Mouse (Mus musculus): ENCODE results near the gene Tsfm. TPM values are rescaled to one million over a fixed set of nuclear protein-coding genes. Genes with fewer than 3 reads are reported as not detected.
A peak's percentile ranks its signal among the peaks of the same experiment; 100 is the strongest.

Gene Tsfm
- polyA plus RNA-seq, 1 experiment from 2014 or later: 84.5 TPM

DNA sequence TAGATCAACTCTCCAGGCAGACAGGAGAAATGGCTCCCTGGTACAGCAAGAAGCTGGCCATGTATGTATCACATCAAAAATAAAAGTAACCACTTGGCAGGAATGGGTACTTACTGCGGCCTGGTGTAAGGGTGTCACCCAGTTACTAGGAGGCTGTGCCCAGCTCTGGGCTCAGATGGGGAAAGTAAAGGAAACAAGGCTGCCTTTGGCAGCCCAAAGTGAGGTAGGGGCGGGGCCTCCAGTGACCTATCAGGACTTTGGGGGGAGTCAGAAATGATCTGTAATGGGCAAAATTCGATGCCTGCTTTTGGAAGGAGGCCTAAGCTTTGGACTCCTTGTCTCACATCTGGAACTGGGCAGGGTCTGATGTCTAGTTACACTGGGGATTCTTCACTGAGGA is 48.9 kb downstream of the Tsfm start:
- H3K27ac ChIP-seq: peak overlapping the region; percentile 100; the same call in 1 of the 2 replicates
- H3K4me2 ChIP-seq: peak overlapping the region; percentile 99
- H3K4me3 ChIP-seq: peak overlapping the region; percentile 95
- 44% methylated on average over 3 of the region's 3 CpGs for WGBS
- H3K4me1 ChIP-seq: peaks cover 69% of the 10 kb centered on the region
- no peaks in the 10 kb centered on the region for H3K9me3 ChIP-seq
- peaks cover 11% of the 10 kb centered on the region; the same call in 1 of the 2 replicates for H3K36me3 ChIP-seq
- no peaks in the 10 kb centered on the region for H3K27me3 ChIP-seq
- no peak for ATAC-seq (ENCODE audit: insufficient number of reproducible peaks, insufficient read depth, low FRiP score, low TSS enrichment, low read depth)
- H3K9ac ChIP-seq: peak overlapping the region; percentile 99

DNA sequence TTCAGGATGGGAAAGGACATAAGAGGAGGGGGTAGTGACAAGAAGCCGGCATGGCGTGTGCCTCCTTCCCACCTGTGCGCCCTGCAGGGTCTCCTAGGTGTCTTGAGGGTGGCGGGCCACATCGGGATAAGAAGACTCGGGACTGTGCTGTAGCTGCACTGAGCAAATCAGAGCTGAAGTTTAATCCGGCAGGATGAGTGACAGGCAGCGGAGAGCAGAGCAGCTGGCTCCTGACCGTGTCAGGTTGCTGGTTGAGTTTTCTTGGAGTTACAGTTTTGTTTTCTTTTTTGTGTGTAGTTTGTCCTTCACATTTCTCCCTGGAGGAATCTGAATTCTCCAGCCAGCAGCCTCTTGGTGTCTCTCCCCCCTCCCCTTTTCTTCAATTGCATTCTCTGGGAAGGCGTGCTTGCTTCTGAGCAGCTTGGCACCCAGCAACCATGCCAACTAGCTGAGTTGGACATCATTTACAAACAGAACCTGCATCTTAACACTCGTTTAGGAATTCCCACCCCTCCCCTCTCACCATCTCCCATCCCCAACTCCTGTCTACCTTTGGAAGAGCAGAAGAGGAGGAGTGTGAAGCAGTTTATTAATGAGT is 49.6 kb downstream of the Tsfm start:
- H3K4me3 ChIP-seq: peak overlapping the region; percentile 95
- WGBS: 6% methylated on average over 11 of the region's 11 CpGs

DNA sequence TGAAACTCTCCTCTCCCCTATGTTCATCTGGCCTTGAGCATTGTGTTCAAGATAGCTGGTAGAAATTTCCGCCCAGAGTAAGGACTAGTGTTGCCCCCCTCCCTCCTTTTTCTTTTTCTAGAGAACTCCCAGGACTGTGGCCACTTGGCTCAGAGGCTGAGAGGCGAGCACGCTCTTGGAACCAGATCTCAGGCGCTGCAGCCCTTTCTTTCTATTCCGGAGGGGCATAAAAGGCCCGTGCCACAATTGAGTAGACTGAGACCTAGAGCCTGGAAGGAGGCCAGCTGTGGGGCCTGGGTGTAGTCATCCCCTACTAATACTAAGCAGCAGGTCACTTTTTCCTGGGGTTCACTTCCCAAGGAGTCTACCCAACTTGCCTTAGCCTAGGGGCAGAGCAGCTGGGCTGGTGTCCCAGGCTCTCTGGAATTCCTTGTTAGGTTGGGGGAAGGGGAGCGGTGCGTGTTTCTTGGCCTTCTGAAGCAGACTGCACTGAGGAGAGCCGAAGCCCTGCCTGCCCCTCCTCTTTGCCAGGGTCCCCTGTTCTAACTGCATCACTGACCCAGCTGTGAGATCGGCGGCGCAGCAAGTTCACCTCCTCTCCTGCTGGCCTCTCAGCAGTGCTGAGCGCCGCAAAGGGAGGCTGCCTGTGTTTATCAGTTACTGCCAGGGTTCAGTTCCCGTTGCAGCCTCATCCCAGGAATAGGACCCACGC is 50.3 kb downstream of the Tsfm start:
- no peaks in the 10 kb centered on the region for H3K9me3 ChIP-seq
- peak overlapping the region; percentile 95 for H3K4me3 ChIP-seq
- peak overlapping the region; percentile 99 for H3K4me2 ChIP-seq
- peaks cover 11% of the 10 kb centered on the region; the same call in 1 of the 2 replicates for H3K36me3 ChIP-seq
- H3K9ac ChIP-seq: peak overlapping the region; percentile 99
- WGBS: 1% methylated on average over 16 of the region's 16 CpGs
- ATAC-seq (ENCODE audit: insufficient number of reproducible peaks, insufficient read depth, low FRiP score, low TSS enrichment, low read depth): no peak
- peaks cover 55% of the 10 kb centered on the region for H3K4me1 ChIP-seq
- peak overlapping the region; percentile 100 for H3K27ac ChIP-seq
- no peaks in the 10 kb centered on the region for H3K27me3 ChIP-seq

More for the DNA sequence above, 49.6 kb downstream of the Tsfm start:
- H3K27me3 ChIP-seq: no peaks in the 10 kb centered on the region
- peaks cover 62% of the 10 kb centered on the region for H3K4me1 ChIP-seq
- H3K36me3 ChIP-seq: peaks cover 11% of the 10 kb centered on the region; the same call in 1 of the 2 replicates
- H3K9me3 ChIP-seq: no peaks in the 10 kb centered on the region
- no peak for ATAC-seq (ENCODE audit: insufficient number of reproducible peaks, insufficient read depth, low FRiP score, low TSS enrichment, low read depth)
- peak overlapping the region; percentile 99 for H3K4me2 ChIP-seq
- H3K27ac ChIP-seq: peak overlapping the region; percentile 100
- H3K9ac ChIP-seq: peak overlapping the region; percentile 99

DNA sequence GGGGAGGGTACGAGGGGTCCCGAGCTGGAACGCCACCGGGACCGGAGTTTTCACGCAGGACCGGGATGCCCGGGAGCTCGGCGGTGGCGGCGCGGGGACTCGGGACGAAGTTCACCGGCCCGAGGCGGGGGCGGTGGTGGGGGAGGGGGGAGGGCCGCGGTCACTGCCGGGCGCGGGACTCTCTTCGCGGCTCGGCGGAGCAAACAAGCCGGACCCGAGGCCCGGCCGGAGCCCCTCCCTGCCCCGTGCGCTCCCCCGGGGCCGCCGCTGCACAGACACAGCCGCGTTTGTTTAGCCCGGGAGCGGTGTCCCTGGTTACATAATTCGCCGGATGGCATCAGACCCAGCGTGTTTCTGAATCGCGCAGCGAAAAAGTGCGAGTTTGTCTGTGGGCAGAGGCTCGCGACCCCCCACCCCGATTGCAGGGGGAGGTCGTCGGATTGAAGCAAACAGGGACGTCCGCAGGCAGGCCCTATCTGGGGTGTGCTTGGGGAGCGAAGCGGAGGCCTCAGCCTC is 50.9 kb downstream of the Tsfm start:
- peaks cover 6% of the 10 kb centered on the region; the same call in 1 of the 2 replicates for H3K36me3 ChIP-seq
- peak overlapping the region; percentile 95 for H3K4me3 ChIP-seq
- peak overlapping the region; percentile 99 for H3K4me2 ChIP-seq
- WGBS: under 1% methylated on average over 54 of the region's 57 CpGs
- ATAC-seq (ENCODE audit: insufficient number of reproducible peaks, insufficient read depth, low FRiP score, low TSS enrichment, low read depth): no peak
- peaks cover 48% of the 10 kb centered on the region for H3K4me1 ChIP-seq
- peak overlapping the region; percentile 99 for H3K9ac ChIP-seq
- H3K27me3 ChIP-seq: no peaks in the 10 kb centered on the region
- peak overlapping the region; percentile 100 for H3K27ac ChIP-seq
- no peaks in the 10 kb centered on the region for H3K9me3 ChIP-seq

DNA sequence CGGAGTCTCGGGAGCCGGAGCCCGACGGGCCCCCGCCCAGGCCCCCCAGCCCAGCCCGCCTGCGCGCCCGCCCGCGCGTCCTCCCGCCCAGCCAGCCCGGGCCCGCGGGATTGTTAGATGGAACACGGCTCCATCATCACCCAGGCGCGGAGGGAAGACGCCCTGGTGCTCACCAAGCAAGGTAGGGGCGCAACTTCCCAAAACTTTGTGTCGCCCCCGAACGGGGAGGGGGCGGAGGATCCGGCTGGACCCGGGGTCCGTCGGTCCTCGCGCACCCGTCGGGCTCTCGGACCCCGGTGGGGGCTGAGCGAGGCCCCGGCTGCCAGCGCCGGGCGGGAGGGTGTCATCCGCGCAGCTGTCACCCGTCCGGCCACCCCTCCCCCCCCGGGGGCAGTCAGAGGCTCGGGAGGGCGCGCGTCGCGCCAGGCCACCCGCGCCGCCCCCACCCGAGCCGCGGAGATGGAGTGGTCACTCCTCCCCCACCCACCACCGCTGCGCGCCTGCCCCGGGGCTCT is 51.5 kb downstream of the Tsfm start:
- H3K27me3 ChIP-seq: no peaks in the 10 kb centered on the region
- under 1% methylated on average over 53 of the region's 62 CpGs for WGBS
- H3K36me3 ChIP-seq: peaks cover 6% of the 10 kb centered on the region; the same call in 1 of the 2 replicates
- peak overlapping the region; percentile 100 for H3K27ac ChIP-seq
- 0 out of 2 replicates have a peak, but pooled peaks have one; percentile 0 for ATAC-seq (ENCODE audit: insufficient number of reproducible peaks, insufficient read depth, low FRiP score, low TSS enrichment, low read depth)
- H3K4me2 ChIP-seq: peak overlapping the region; percentile 99
- H3K9ac ChIP-seq: peak overlapping the region; percentile 99
- peak overlapping the region; percentile 95 for H3K4me3 ChIP-seq
- no peaks in the 10 kb centered on the region for H3K9me3 ChIP-seq
- H3K4me1 ChIP-seq: peaks cover 43% of the 10 kb centered on the region

DNA sequence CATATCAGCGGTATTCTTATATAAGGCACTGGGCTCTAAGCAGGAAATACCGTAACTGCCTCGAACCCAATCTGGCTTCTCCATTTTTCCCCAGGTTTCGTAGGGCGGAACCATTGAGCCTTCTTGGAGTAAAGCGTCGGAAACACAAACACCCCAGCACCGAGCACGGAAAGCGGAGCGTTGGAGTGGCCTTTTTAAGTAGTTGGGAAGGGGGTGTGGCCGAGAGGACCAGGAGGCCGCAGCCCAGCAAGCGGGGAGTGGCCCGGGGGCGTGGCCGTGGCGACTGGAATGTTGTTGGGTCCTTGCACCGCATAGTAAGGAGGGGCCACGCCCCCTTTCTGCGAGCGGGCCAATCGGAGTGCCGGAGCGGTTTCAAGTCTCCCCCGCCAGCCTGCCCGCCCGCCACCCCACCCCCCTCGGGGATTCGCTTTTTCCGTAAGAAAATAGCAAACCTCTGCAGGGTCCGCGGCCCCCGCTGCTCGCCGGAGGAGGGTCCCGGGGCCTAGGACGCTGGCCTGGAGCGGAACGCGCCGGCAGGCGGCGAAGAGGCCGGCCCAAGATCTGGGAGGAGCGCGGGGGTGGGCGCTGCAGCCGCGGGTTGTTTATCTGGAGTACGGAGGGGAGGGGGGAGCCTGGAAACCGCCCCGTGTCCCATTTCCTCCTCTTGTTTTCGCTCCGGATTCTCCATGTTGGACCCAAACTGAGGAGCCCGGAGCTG is 52.2 kb downstream of the Tsfm start, which contains the start of gene Ctdsp2:
Gene Ctdsp2, plus strand, starts transcription at position 441 of the 718 bp plus-strand sequence.
- peak within 1 kb of the TSS; percentile 99 for H3K4me2 ChIP-seq
- H3K9me3 ChIP-seq: no peaks in the 10 kb centered on the region
- peak within 1 kb of the TSS; percentile 100 for H3K27ac ChIP-seq
- under 1% methylated on average over 55 of the region's 56 CpGs for WGBS
- peaks cover 5% of the 10 kb centered on the region; the same call in 1 of the 2 replicates for H3K36me3 ChIP-seq
- ATAC-seq (ENCODE audit: insufficient number of reproducible peaks, insufficient read depth, low FRiP score, low TSS enrichment, low read depth): peak; percentile 90
- H3K4me1 ChIP-seq: peaks cover 36% of the 10 kb centered on the region
- H3K27me3 ChIP-seq: no peaks in the 10 kb centered on the region
- H3K4me3 ChIP-seq: peak within 1 kb of the TSS; percentile 95
- peak within 1 kb of the TSS; percentile 99 for H3K9ac ChIP-seq

DNA sequence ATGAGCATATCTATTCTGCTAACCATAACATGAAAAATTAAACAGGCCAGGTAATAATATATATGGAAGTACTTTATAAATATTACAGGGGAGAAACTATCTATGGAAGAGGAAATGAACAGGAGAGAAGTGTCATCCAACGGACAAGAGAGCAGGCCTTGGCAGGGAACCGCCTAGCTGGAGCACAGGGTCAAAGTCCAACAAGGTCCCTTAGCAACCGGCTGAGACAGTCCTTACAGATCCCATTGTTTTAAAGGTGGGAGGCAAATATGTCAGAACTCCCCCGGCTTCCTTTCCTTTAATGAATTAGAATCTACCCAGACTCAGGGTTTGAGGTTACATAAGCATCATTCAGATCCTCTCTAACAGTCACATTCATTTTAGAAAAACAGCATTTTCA is 53.6 kb downstream of the Tsfm start:
- H3K9me3 ChIP-seq: no peaks in the 10 kb centered on the region
- 51% methylated on average over 4 of the region's 4 CpGs for WGBS
- H3K9ac ChIP-seq: no peak overlapping the region
- no peaks in the 10 kb centered on the region for H3K36me3 ChIP-seq
- H3K4me2 ChIP-seq: no peak overlapping the region
- H3K27ac ChIP-seq: no peak overlapping the region
- peaks cover 34% of the 10 kb centered on the region for H3K4me1 ChIP-seq
- H3K4me3 ChIP-seq: no peak overlapping the region
- no peak for ATAC-seq (ENCODE audit: insufficient number of reproducible peaks, insufficient read depth, low FRiP score, low TSS enrichment, low read depth)
- H3K27me3 ChIP-seq: no peaks in the 10 kb centered on the region

DNA sequence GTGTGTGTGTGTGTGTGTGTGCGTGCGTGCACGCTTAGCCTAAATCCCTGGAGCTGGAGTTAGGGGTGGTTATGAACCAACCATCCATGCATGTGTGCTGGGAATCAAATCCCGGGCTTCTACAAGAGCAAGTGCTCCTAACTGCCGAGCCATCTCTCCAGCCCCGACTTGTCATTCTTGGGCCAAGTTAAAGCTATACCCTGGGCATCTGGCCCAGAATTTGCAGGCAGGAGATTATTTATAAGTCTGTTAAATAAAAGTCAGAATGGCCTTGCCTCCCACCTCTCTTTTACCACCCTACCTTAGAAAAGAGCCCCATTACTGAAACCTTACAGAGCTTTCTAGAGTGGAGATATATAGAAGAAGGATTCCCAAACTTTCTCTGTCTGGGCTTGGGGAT is 54.9 kb downstream of the Tsfm start:
- peaks cover 33% of the 10 kb centered on the region for H3K4me1 ChIP-seq
- no peak overlapping the region for H3K4me2 ChIP-seq
- no peak overlapping the region for H3K27ac ChIP-seq
- no peaks in the 10 kb centered on the region for H3K9me3 ChIP-seq
- no peak overlapping the region for H3K9ac ChIP-seq
- no peaks in the 10 kb centered on the region for H3K36me3 ChIP-seq
- 92% methylated on average over 6 of the region's 6 CpGs for WGBS
- H3K4me3 ChIP-seq: no peak overlapping the region
- no peak for ATAC-seq (ENCODE audit: insufficient number of reproducible peaks, insufficient read depth, low FRiP score, low TSS enrichment, low read depth)
- no peaks in the 10 kb centered on the region for H3K27me3 ChIP-seq

DNA sequence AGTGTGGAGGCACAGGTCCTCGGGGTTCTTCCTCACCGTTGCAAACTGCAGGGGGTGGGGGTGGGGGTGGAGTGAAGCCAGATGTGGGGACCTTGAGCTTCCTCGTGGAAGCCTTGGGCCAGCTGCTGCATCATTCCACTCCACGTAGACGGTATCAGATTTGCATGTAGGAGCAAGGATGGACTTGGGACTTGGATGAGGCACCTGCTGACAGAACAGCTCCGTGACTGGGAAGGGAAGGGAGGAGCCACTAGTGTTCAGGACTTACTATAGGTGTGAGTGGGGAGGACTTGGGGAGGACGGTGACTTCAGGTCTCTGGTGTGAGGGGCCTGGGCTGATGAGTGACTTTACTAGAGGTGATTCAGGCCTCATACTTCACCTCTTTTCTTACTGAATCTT is 57.7 kb downstream of the Tsfm start:
- no peaks in the 10 kb centered on the region for H3K27me3 ChIP-seq
- H3K9me3 ChIP-seq: no peaks in the 10 kb centered on the region
- no peaks in the 10 kb centered on the region for H3K36me3 ChIP-seq
- no peak overlapping the region for H3K9ac ChIP-seq
- ATAC-seq (ENCODE audit: insufficient number of reproducible peaks, insufficient read depth, low FRiP score, low TSS enrichment, low read depth): no peak
- peak overlapping the region; percentile 46; the same call in 1 of the 2 replicates for H3K4me2 ChIP-seq
- H3K4me3 ChIP-seq: no peak overlapping the region
- H3K27ac ChIP-seq: peak overlapping the region; percentile 84
- H3K4me1 ChIP-seq: peaks cover 33% of the 10 kb centered on the region
- WGBS: 18% methylated on average over 7 of the region's 7 CpGs

DNA sequence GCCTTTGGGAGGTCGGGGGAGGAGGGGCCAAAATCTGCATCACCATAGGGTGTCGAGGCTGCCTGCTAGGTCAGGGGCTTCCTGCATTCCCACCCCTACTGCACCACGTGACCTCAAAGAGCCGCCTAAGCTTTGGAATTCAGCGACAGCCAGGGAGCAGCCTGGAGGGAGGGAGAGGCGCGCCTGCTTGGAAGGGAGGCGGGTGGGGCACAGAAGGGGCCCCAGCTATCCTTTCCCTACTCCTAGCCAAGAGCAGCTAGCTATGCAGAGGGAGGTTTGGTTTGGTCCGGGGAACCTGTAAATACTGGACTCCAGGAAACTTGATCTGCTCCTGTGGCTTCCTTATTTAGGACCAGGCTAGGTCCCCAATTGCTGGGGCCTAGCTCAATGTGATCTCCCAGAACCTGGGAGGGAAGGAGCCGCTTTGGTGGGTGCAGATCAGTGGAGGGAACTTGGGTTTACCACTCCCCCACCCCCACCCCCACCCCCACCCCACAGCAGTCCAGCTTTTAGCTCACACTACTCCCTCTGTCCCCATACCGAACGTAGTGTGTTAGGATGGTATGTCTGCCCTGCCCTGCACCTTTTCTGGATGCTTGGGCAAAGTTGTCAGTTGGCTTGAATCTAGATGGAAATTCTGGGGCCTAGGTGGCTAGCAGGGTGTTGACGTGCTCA is 58.5 kb downstream of the Tsfm start:
- H3K9me3 ChIP-seq: no peaks in the 10 kb centered on the region
- H3K36me3 ChIP-seq: no peaks in the 10 kb centered on the region
- no peaks in the 10 kb centered on the region for H3K27me3 ChIP-seq
- H3K27ac ChIP-seq: peak overlapping the region; percentile 84
- H3K9ac ChIP-seq: peak overlapping the region; percentile 21; the same call in 1 of the 2 replicates
- H3K4me3 ChIP-seq: 0 out of 2 replicates have a peak overlapping the region, but pooled peaks have one; percentile 10
- peak overlapping the region; percentile 46 for H3K4me2 ChIP-seq
- 8% methylated on average over 13 of the region's 13 CpGs for WGBS
- peaks cover 27% of the 10 kb centered on the region for H3K4me1 ChIP-seq
- ATAC-seq (ENCODE audit: insufficient number of reproducible peaks, insufficient read depth, low FRiP score, low TSS enrichment, low read depth): peak; percentile 84
